Mouse (Mus musculus) thymus, adult 18-20 months (tissue): ENCODE measurements around the gene Psmd14.

ENCODE experiments used
- DNase-seq, 2 experiments: peaks; one replicate each; pipeline ENCODE4 v3.0.0; 2022; ENCODE audit warnings: mixed read lengths in 2 of 2

The Psmd14 gene

GRCm38 (mm10) chr2:61760044-61760443 is 48.5 kb downstream of the Psmd14 start:
- DNase-seq, result no peak

- DNase-seq, result no peak
These were observed 53.1 kb downstream of the Psmd14 start for GRCm38 (mm10) chr2:61764470-61765105.

- DNase-seq, result no peak
These were observed 54.0 kb downstream of the Psmd14 start for GRCm38 (mm10) chr2:61765526-61765925.

GRCm38 (mm10) chr2:61780794-61781193 is 69.3 kb downstream of the Psmd14 start:
- DNase-seq, result no peak

GRCm38 (mm10) chr2:61794960-61795359 is 83.5 kb downstream of the Psmd14 start:
- no peak for DNase-seq

GRCm38 (mm10) chr2:61798048-61798447 is 86.6 kb downstream of the Psmd14 start:
- no peak for DNase-seq

- DNase-seq, result no peak
These were observed 91.3 kb downstream of the Psmd14 start, which contains the start of gene Tbr1 for GRCm38 (mm10) chr2:61802656-61803251. TSS of gene Tbr1 (plus strand) at chr2:61802930.

- no peak for DNase-seq
These were observed 92.2 kb downstream of the Psmd14 start for GRCm38 (mm10) chr2:61803443-61804367.

- DNase-seq, result no peak
These were observed 92.9 kb downstream of the Psmd14 start for GRCm38 (mm10) chr2:61804382-61804840.

GRCm38 (mm10) chr2:61804841-61805540 is 93.5 kb downstream of the Psmd14 start:
- no peak for DNase-seq

- no peak for DNase-seq
These were observed 94.2 kb downstream of the Psmd14 start for GRCm38 (mm10) chr2:61805541-61806345.

GRCm38 (mm10) chr2:61806346-61806825 is 94.9 kb downstream of the Psmd14 start:
- no peak for DNase-seq

- no peak for DNase-seq
These were observed 95.7 kb downstream of the Psmd14 start for GRCm38 (mm10) chr2:61807151-61807550.

- no peak for DNase-seq
These were observed 96.3 kb downstream of the Psmd14 start for GRCm38 (mm10) chr2:61807781-61808180.

- DNase-seq, result no peak
These were observed 97.3 kb downstream of the Psmd14 start for GRCm38 (mm10) chr2:61808776-61809175.

GRCm38 (mm10) chr2:61809381-61809780 is 97.9 kb downstream of the Psmd14 start:
- DNase-seq, result no peak

- DNase-seq, result no peak
These were observed 99.3 kb downstream of the Psmd14 start for GRCm38 (mm10) chr2:61810751-61811150.

- no peak for DNase-seq
These were observed 99.6 kb downstream of the Psmd14 start for GRCm38 (mm10) chr2:61811163-61811506.

GRCm38 (mm10) chr2:61811507-61812421 is 100.3 kb downstream of the Psmd14 start:
- no peak for DNase-seq

GRCm38 (mm10) chr2:61812536-61812935 is 101.0 kb downstream of the Psmd14 start:
- no peak for DNase-seq

GRCm38 (mm10) chr2:61813106-61813505 is 101.6 kb downstream of the Psmd14 start:
- DNase-seq, result no peak
